Mouse (Mus musculus): ENCODE measurements around the gene Gfap.

GRCm38 (mm10) chr11:102901199-102901598 is 487 bp upstream of the Gfap start:
- no peak for TF ChIP-seq TAL1 (conservative IDR thresholded peaks at IDR 0.05; ENCODE audit: low read depth, low read length)
- no peak for TF ChIP-seq CTCF (IDR thresholded peaks at IDR 0.05; ENCODE audit: low read depth, low read length)
- TF ChIP-seq POLR2AphosphoS5 (IDR thresholded peaks at IDR 0.05; ENCODE audit: insufficient replicate concordance, low read depth, low read length) = no peak
